Mouse (Mus musculus) CH12.LX (cell line): ENCODE results near the gene Mrpl35.

Experiments
- EP300 ChIP-seq: IDR thresholded peaks from 2 replicates; pipeline ENCODE4 v1.6.1; 2011; ENCODE audit warnings: low read length, improper control_type of control experiment
- MAFK ChIP-seq: IDR thresholded peaks from 2 replicates; pipeline ENCODE4 v1.6.1; 2011; ENCODE audit warnings: low read length, improper control_type of control experiment; ENCODE audit not compliant: insufficient replicate concordance
- MAX ChIP-seq: IDR thresholded peaks from 2 replicates; pipeline ENCODE4 v1.6.1; 2011; ENCODE audit warnings: low read length, improper control_type of control experiment
- POLR2A ChIP-seq: IDR thresholded peaks from 2 replicates; pipeline ENCODE4 v1.6.1; 2011; ENCODE audit warnings: low read depth, mild to moderate bottlenecking, improper control_type of control experiment, low read length
- SMC3 ChIP-seq: IDR thresholded peaks from 2 replicates; pipeline ENCODE4 v1.6.1; 2011; ENCODE audit warnings: low read depth, low read length, improper control_type of control experiment
- ZKSCAN1 ChIP-seq: IDR thresholded peaks from 2 replicates; pipeline ENCODE4 v1.6.1; 2012; ENCODE audit warnings: low read depth, inconsistent platforms, low read length, improper control_type of control experiment, borderline replicate concordance

- TF ChIP-seq POLR2A = no peak
- TF ChIP-seq EP300 = no peak
- no peak for TF ChIP-seq MAFK
- no peak for TF ChIP-seq ZKSCAN1
- no peak for TF ChIP-seq SMC3
- no peak for TF ChIP-seq MAX
Observed at GRCm38 (mm10) chr6:71767761-71768160, 59.0 kb downstream of the Mrpl35 start.
